Mouse (Mus musculus) brown adipose tissue, adult 24 weeks (tissue): ENCODE data around the gene Rcan1. TPM values are rescaled to one million over a fixed set of nuclear protein-coding genes. Genes with fewer than 3 reads are reported as not detected.

Experiments used
- H3K27ac ChIP-seq: fragments of 200-500 bp; replicated peaks from 2 replicates; pipeline ENCODE4 v1.5.1; 2012; ENCODE audit warnings: low read depth, mild to moderate bottlenecking, low read length
- H3K4me1 ChIP-seq: fragments of 200-500 bp; 2 replicates; pipeline ENCODE4 v1.6.1; 2012; ENCODE audit warnings: low read length, mixed read lengths; ENCODE audit not compliant: control insufficient read depth, insufficient read depth, insufficient read length
- H3K4me3 ChIP-seq: fragments of 200-500 bp; 2 replicates; pipeline ENCODE4 v1.5.1; 2012; ENCODE audit warnings: low read depth, mild to moderate bottlenecking, low read length, moderate library complexity; ENCODE audit not compliant: insufficient read depth
- polyA plus RNA-seq: library from polyadenylated mRNA; stranded (reverse); fragments of >200 nt; gene quantifications from 2 replicates; pipeline ENCODE4 v1.2.4, GENCODE M21; 2012; ENCODE audit not compliant: missing spikeins, insufficient read depth, insufficient read length

Gene Rcan1
- polyA plus RNA-seq, 1 experiment: 44.4 TPM

DNA sequence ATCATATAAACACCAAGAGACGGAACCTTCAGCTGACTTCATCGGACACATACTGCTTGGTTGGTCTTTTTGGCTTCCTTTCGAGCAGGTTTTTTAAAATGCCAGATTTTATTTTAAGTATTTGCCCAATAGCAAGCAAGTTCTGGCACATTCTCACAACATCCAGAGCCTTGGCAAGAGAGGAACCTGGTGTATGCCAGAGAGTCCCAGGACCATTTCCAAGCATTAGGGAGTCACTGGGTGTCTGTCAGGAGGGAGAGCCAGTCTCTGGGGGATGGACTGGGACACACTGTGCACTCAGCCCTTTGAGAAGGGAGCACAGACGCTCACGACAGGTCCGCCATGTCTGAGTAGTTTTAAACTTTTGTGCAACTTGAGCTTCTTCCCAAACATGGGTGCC lies 93.7 kb downstream of the Rcan1 start:
- H3K4me3 ChIP-seq: no peak overlapping the region
- no peaks in the 10 kb centered on the region for H3K4me1 ChIP-seq
- H3K27ac ChIP-seq: no peak overlapping the region

DNA sequence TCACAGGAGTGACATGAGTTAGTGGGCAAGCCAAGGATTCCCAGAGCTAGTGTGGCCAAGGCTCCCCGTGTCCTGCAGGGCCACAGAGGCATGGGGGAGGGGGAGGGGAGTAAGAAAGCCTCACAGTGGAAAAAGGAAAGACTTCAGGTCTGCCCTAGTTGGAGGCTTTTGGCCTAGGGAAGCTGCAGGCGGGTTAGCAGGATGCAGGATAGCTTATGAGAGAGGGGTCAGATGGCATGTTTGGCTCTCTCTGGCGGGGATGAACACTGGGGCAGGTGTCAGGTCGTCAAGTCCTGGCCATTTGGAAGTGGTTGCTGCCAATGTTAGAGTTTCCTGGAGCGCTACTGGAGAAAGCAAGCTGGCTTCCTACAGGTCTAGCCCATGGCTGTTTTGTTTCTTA lies 99.0 kb downstream of the Rcan1 start:
- Histone ChIP-seq H3K27ac (no peak overlapping the region), H3K4me1 (no peaks in the 10 kb centered on the region), H3K4me3 (no peak overlapping the region)

DNA sequence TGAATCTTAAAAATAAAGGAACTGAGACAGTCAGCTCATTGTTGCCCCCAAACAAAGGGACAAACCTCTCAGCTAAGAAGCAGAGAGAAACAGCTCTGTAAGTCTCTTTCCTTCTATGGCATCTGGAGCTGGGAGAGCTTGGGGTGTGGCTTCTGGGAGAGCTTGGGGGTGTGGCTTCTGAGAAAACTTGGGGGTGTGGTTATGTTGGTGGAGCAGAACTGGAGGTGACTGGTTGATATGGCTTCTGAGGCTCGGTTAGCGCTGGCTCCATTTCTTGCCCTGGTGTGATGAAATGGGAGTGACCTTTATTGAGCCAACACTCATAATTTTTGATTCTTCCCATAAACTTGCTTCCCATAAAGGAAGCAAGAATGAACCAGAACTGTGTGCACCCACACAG lies 101.4 kb downstream of the Rcan1 start:
- no peak overlapping the region for H3K4me3 ChIP-seq
- H3K27ac ChIP-seq: no peak overlapping the region
- no peaks in the 10 kb centered on the region for H3K4me1 ChIP-seq

DNA sequence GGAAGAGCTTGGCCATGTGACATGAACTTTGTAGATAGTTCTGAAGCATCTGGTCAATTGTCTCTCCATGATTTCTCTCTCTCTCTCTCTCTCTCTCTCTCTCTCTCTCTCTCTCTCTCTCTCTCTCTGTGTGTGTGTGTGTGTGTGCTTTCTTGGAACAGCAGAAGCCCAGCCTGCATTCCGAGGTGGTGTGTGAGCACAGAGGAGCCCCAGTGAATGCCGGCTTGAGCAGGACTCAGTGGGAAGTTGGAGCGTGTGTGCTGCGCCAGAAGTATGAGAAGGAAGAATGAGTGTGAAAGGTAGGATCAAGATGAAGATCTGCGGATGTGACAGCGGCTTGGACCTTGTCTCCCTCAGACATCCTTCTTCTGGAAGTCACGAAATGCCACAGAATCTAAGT lies 105.2 kb downstream of the Rcan1 start:
- H3K4me1 ChIP-seq: no peaks in the 10 kb centered on the region
- no peak overlapping the region for H3K4me3 ChIP-seq
- no peak overlapping the region for H3K27ac ChIP-seq

DNA sequence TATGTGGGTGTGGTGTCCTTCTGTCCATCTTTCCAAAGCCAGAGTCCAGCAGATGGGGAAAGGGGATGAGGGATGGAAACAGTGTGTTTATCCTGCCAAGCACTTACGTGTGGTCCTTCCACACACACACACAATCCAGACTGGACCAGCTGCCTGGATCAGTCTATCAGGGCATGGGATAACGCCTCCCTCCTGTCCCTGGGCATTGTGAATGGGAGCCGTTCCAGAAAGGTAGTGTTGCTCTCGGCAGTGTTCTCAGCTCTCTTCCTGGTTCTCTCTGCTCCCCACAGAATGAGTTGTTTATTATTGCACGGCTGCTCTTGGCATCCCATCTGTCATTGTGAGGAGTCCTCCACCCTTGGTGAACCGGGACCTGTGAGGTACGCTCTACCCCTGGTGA lies 110.0 kb downstream of the Rcan1 start:
- no peaks in the 10 kb centered on the region for H3K4me1 ChIP-seq
- no peak overlapping the region for H3K4me3 ChIP-seq
- H3K27ac ChIP-seq: no peak overlapping the region

DNA sequence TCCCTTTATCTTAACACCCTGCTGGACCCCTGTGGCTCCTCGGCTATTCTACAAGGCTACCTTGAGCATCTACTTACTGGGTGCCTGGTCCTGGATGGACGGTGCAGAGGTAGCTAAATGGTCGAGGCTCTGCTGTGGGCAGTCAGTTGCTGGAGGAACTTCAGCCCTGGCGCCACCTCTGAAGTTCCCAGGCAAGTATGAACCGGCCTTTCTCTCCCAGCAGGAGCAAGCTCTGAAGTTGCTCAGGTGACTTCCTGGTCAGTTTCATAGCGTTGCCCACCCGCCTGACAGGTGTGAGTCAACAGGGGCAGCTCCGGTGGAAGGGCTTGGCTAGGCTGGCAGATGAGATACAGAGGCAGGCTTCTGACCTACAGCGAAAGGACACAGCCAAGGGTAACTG lies 111.4 kb downstream of the Rcan1 start, which contains the start of gene Kcne1:
Kcne1 (minus strand) TSS at position 240 of the 400 bp plus-strand sequence.
- Histone ChIP-seq H3K4me3 (no peak within 1 kb of the TSS), H3K27ac (no peak within 1 kb of the TSS), H3K4me1 (peaks cover 3% of the 10 kb centered on the region; the same call in 1 of the 2 replicates)

DNA sequence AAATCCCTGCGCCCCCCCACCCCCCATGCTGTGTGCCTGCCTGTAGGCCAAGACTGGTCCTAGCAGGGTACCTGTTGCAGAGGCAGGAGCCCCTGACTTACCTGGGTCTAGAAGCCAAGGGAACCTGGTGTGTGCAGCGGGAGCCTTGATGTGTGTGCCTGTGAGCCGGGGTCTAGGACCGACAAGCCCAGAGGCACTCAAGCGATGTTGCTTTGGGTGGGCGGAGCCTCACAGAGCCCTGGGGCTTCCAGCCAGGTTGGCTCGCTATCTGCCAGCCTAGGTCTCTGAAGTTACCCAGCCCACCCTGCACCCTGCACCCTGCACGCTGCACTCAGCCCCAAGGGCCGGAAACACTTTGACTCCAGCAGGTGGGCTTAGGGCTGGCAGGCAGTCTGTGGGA lies 111.9 kb downstream of the Rcan1 start:
- Histone ChIP-seq H3K27ac (no peak overlapping the region), H3K4me1 (peaks cover 3% of the 10 kb centered on the region; the same call in 1 of the 2 replicates), H3K4me3 (no peak overlapping the region)

DNA sequence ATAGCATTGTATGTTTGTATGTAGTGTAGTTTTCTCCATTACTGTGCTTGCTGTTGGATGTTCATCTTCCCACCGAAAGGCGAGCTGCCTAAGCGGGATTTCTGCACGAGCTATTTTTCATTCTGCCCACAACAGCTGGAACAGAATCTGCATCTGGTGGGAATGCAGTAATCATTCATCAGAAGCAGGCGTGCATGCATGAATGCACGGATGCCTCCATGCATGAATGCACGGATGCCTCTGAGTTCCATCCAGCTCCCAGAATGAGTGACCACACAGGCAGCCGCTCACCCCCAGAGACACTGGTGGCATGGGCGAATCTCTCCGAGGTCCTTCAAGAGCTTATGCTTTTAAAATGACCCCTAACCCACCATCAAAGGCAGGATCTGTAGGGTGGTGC lies 113.1 kb downstream of the Rcan1 start:
- H3K27ac ChIP-seq: no peak overlapping the region
- peaks cover 6% of the 10 kb centered on the region for H3K4me1 ChIP-seq
- H3K4me3 ChIP-seq: no peak overlapping the region

DNA sequence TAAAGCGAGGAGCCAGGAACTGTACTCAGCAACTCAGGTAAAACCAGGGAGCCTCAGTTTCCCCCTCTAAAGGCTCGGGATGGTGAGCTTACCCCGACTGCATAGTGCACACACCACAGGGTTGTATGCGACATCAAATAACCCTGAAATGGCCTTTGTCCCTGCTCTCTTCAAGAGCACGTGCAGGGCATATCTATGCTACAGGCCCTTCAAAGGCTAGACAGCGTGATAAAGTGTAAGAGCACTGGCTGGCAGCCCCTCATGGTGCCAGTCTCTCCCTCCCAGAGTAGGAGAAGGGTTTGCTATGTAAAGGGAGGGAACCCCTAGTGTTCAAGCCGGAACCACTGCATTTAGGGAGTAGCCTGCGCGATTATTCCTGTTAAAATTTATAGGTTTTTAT lies 113.6 kb downstream of the Rcan1 start:
- no peak overlapping the region for H3K27ac ChIP-seq
- no peak overlapping the region for H3K4me3 ChIP-seq
- peaks cover 6% of the 10 kb centered on the region for H3K4me1 ChIP-seq

DNA sequence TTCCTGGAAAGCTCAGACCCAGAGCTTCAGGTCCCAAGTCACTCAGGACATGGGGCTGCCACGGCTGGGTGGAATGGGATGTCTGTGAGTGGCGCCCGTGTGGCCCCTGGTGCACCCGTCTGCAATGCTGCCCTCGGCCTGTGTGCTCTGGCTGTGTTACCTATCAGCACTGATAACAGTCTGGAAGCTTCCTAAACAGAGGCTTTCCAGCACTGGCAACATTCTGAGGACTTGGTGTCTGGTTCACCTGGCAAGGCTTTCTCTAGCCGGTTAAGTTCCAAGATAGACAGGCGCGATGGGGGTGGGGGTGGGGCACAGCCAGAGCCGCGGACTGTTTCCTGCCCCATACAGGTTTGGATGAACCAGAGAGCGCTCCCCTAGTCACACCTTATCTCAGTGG lies 114.7 kb downstream of the Rcan1 start:
- Histone ChIP-seq H3K4me3 (no peak overlapping the region), H3K4me1 (peaks cover 6% of the 10 kb centered on the region), H3K27ac (no peak overlapping the region)

DNA sequence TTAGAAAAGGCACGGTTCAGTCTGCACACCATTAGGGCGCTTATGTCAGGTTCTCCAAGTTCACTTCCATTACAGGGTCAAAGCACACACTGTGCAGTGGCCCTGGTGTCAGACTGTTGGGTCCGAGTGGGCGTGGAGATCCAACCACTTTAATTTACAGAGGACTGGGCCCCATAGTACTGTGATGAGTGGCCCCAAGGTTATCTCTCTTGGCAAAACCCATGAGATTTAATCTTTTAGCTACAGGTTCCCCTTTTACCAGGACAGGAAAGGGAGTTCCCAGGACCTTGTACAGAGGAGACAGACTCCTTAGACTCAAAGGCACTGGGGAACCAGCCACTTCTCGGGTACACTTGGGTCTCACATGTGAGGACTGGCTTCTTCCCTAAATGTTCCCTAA lies 115.3 kb downstream of the Rcan1 start:
- Histone ChIP-seq H3K4me3 (no peak overlapping the region), H3K27ac (no peak overlapping the region), H3K4me1 (peaks cover 6% of the 10 kb centered on the region)

DNA sequence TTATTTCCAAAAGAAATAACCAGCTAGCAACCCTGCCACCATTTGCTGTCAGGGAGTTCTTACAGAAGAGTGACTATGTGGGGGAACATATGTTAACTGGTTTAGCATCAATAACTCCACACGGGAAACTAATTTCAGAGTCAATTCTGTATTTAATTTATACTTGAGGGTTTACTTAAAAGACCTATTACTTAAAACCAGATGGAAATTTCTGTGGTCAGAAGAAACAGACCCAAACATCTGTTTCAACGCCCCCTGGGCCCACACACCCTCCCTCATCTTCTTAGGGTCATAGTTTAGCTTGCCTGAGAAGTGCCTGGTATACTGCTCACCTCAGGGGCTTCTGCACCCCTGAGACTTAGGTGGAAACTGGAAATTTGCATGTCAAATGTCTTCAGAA lies 116.8 kb downstream of the Rcan1 start:
- Histone ChIP-seq H3K4me3 (no peak overlapping the region), H3K27ac (peak overlapping the region; percentile 64), H3K4me1 (peaks cover 6% of the 10 kb centered on the region)

DNA sequence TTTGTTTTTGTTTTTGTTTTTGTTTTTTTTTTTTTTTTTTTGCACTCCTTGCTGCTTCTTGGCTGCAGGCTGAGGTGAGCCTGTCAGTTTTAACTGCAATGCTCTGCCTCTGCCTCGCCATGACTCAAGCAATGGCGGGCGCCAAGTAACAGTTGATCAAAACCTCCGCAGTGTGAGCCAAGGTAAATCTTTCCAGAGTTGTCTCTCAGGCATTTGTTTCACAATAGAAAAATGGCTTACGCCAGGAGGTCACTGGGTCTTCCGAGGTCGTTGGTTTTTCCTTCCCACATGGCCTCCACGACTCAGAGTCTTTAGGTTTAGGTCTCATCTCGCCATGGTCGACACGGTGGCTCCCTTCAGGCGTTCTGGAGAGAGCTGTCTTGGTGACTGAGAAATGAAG lies 117.4 kb downstream of the Rcan1 start:
- no peak overlapping the region for H3K4me3 ChIP-seq
- H3K4me1 ChIP-seq: peaks cover 6% of the 10 kb centered on the region
- H3K27ac ChIP-seq: peak overlapping the region; percentile 64

DNA sequence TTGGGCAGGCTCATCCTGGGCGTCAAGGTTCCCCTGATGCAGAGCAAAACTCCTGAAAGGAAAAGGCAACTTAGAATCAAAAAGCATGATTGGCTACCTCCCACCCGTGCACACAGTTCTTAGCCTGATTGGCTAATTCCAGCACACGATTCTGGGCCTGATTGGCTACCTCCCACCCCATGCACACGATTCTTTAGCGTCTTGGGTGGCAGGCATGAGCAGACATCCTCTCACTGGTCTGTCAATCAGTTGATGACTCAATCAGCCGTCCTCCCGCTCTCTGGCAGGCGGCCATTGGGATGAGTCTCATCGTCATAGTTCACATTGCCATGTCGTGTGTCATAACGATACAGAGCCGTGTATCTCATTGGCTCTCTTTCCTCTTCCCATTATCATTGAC lies 121.7 kb downstream of the Rcan1 start:
- Histone ChIP-seq H3K4me1 (peaks cover 3% of the 10 kb centered on the region), H3K27ac (no peak overlapping the region), H3K4me3 (no peak overlapping the region)

DNA sequence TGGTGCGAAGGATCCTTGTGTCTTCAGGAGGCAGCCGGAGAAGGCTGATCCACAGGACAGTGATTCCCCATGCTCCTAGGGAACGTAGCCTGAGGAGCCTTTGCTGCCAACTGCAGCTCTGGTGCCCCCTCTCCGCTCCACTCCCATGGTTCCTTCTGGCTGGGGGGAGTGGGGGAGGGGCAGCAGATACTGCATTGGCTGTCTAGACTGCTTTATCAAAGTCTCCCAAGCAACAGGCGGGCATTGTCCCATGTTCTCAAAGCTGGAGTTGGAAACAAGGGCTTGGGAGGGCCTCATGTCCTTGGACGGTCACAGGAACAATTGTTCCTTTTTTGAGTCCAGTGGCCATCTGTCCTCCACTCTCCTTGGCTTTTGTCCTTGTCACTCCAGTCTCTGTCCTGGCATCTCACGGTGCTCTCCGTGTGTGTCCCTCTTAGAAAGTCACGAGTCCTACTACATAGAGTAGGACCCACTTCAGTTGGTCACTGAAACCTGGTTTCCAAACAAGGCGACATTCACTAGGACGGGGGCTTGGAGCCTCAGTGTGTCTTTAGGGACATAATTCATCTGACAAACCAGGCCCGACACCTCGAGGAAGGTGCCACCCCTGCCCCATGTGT lies 124.3 kb downstream of the Rcan1 start:
- Histone ChIP-seq H3K4me1 (no peaks in the 10 kb centered on the region), H3K27ac (no peak overlapping the region), H3K4me3 (no peak overlapping the region)

DNA sequence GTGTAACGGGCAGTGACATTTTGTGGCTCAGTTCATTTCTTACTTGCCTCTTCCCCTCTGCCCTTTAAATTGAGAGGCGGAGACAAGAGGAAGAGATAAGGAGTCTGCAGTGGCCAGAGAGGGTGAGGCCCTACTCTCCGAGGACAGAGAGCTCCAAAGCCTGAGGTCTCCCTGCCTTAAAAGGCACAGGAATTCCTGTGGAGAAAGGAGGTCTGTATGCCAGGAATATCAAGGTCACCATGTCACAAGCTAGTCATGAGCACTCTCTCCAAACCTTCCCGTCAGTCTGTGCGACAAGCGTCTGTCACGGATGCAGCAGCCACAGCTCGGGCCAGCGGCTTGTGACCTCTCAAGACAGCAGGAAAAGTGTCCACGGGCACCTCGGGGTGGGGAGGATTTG lies 125.5 kb downstream of the Rcan1 start:
- H3K27ac ChIP-seq: no peak overlapping the region
- H3K4me1 ChIP-seq: no peaks in the 10 kb centered on the region

More for the DNA sequence above, 125.5 kb downstream of the Rcan1 start:
- H3K4me3 ChIP-seq: no peak overlapping the region
